Mouse (Mus musculus): Measurements from ENCODE around the gene Gm11034. TPM values are rescaled to one million over a fixed set of nuclear protein-coding genes. Genes with fewer than 3 reads are reported as not detected.

The Gm11034 gene
- total and polyA plus RNA-seq, 2 experiments from 2014 or later, result not detected

DNA sequence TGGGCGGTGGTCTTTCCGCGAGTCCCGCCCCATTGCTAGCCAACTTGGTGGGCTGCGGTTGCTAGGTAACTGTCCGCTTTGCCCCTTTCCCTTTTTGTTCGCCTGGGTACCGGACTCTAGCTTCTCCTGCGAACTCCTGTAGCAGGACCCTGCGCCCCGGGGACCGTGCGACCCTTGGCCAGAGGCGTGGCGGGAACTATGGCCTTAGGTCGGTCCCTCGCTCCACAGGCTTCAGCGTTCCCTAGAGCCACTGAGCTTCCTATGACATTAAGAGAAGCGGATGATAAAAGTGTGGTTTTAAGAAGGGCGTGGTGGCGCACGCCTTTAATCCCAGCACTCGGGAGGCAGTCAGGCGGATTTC lies 26.9 kb upstream of the Gm11034 start:
- TF ChIP-seq CTCF (IDR thresholded peaks at IDR 0.05), result no peak
- H3K27ac ChIP-seq (ENCODE audit: low read depth, low read length), result peak overlapping the region; percentile 93
- H3K9me3 ChIP-seq (ENCODE audit: low read length), result no peaks in the 10 kb centered on the region
- H3K9ac ChIP-seq (replicated peaks; ENCODE audit: low read length, poor library complexity, severe bottlenecking), result peak overlapping the region; percentile 85
- ATAC-seq (ENCODE audit: low FRiP score) (no peak), DNase-seq (ENCODE audit: low spot score) (no peak)
- H3K4me2 ChIP-seq (ENCODE audit: low read depth, low read length, poor library complexity, severe bottlenecking), result peak overlapping the region; percentile 92
- WGBS, result under 1% methylated on average over 24 of the region's 24 CpGs
- 0 out of 2 replicates have a peak, but pooled peaks cover 3% of the 10 kb centered on the region for H3K36me3 ChIP-seq (ENCODE audit: insufficient read depth, low read length)
- H3K27me3 ChIP-seq (ENCODE audit: insufficient read depth, low read length), result no peaks in the 10 kb centered on the region
- H3K4me3 ChIP-seq (ENCODE audit: low read depth, low read length), result peak overlapping the region; percentile 75
- peaks cover 13% of the 10 kb centered on the region; the same call in 1 of the 2 replicates for H3K4me1 ChIP-seq (ENCODE audit: insufficient read depth, low read length)

DNA sequence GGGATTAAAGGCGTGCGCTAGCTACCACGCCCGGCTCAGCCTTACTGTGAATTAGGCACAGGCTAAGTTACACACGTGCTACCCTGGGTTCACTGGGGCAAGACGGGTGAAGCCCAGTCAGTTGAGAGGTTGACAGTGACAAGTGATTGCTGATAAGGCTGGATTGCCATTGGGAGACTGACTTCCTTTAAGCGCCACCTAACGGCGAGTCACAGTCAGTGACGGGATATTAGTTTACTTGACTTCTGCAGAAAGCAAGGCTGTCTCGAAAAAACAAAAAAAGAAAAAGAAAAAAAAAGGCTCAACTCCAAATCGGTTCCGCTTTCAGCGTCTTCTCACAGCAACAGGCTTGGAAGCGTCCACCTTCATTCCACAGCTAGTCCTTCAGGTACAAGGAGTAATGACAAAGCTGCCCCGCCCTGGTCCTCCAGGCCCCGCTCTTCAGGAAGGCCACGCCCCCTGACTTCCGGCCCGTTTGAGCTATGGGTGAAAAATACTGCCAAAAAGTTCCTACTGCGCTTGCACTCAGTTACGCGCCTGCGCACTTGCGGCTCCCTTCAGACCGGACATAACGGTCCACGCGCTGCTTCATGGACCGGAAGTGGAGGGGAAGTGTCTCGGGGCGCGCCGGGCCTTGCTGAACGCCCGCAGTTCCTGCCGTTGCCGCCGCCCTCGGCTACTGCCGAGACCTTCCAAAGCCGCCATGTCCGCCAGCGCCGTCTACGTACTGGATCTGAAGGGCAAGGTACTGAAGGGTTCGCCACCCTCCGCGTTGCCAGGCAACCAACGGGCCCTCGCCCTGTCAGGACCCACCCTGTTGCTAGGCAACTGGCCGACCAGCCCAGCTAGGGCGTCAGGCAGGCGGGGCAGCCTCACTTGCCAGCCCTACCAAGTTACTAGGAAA lies 26.3 kb upstream of the Gm11034 start, which contains the start of gene Ap1m1:
Gene Ap1m1, plus strand, starts transcription at position 520 of the 904 bp plus-strand sequence.
- ATAC-seq (ENCODE audit: low FRiP score), result peak; percentile 96
- H3K36me3 ChIP-seq (ENCODE audit: insufficient read depth, low read length), result 0 out of 2 replicates have a peak, but pooled peaks cover 3% of the 10 kb centered on the region
- TF ChIP-seq CTCF (IDR thresholded peaks at IDR 0.05), result peak; percentile 87
- peak within 1 kb of the TSS; percentile 93 for H3K27ac ChIP-seq (ENCODE audit: low read depth, low read length)
- H3K4me2 ChIP-seq (ENCODE audit: low read depth, low read length, poor library complexity, severe bottlenecking), result peak within 1 kb of the TSS; percentile 92
- no peaks in the 10 kb centered on the region for H3K9me3 ChIP-seq (ENCODE audit: low read length)
- WGBS, result under 1% methylated on average over 54 of the region's 54 CpGs
- DNase-seq (ENCODE audit: low spot score), result peak; percentile 100
- H3K4me3 ChIP-seq (ENCODE audit: low read depth, low read length), result peak within 1 kb of the TSS; percentile 75
- peaks cover 13% of the 10 kb centered on the region; the same call in 1 of the 2 replicates for H3K4me1 ChIP-seq (ENCODE audit: insufficient read depth, low read length)
- H3K9ac ChIP-seq (replicated peaks; ENCODE audit: low read length, poor library complexity, severe bottlenecking), result peak within 1 kb of the TSS; percentile 85
- no peaks in the 10 kb centered on the region for H3K27me3 ChIP-seq (ENCODE audit: insufficient read depth, low read length)

DNA sequence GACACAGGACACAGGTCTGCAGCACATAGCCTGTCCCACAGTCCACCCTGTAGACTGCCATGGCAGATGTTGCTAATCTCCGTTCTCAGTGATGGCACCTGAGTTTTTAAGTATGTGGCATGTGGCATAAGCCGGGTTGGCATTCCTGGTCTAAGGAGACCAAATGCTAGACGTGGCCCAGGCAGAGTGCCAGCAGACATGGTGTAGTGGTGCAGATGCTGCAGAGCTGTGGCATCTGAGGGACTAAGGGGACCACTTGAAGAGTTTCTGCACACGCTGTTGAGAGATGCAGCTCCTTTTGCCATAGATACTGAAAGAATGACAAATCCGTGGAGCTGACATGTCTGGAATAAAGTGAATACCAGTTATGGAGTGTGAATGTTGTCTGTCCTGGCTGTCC lies 9.2 kb upstream of the Gm11034 start:
- ATAC-seq (ENCODE audit: low FRiP score), result no peak
- H3K9me3 ChIP-seq (ENCODE audit: low read length), result no peaks in the 10 kb centered on the region
- H3K27ac ChIP-seq (ENCODE audit: low read depth, low read length), result no peak overlapping the region
- peaks cover 8% of the 10 kb centered on the region for H3K4me1 ChIP-seq (ENCODE audit: insufficient read depth, low read length)
- no peak overlapping the region for H3K4me3 ChIP-seq (ENCODE audit: low read depth, low read length)
- no peak for TF ChIP-seq CTCF (IDR thresholded peaks at IDR 0.05)
- H3K9ac ChIP-seq (replicated peaks; ENCODE audit: low read length, poor library complexity, severe bottlenecking), result no peak overlapping the region
- 93% methylated on average over 5 of the region's 5 CpGs for whole genome bisulfite sequencing
- no peak overlapping the region for H3K4me2 ChIP-seq (ENCODE audit: low read depth, low read length, poor library complexity, severe bottlenecking)
- no peaks in the 10 kb centered on the region for H3K27me3 ChIP-seq (ENCODE audit: insufficient read depth, low read length)
- no peak for DNase-seq (ENCODE audit: low spot score)
- peaks cover 10% of the 10 kb centered on the region; the same call in 1 of the 2 replicates for H3K36me3 ChIP-seq (ENCODE audit: insufficient read depth, low read length)

DNA sequence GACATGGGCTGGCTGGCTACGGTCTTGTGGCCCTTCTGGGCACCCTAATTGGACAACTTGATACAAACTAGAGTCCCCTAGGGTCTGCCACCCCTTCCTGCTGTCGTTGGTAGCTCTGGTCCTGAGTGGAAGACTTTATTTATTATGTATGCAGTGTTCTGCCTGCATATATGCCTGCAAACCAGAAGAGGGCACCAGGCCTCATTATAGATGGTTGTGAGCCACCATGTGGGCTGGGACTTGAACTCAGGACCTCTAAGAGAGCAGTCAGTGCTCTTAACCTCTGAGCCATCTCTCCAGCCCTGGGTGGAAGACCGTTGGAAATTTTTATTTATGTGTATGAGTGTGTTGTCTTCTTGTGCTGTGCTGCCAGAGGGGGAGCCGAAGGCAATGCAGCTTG lies 7.3 kb upstream of the Gm11034 start:
- 91% methylated on average over 4 of the region's 4 CpGs for WGBS
- TF ChIP-seq CTCF (IDR thresholded peaks at IDR 0.05), result peak; percentile 31
- Histone ChIP-seq H3K27ac (ENCODE audit: low read depth, low read length) (no peak overlapping the region), H3K27me3 (ENCODE audit: insufficient read depth, low read length) (no peaks in the 10 kb centered on the region), H3K4me2 (ENCODE audit: low read depth, low read length, poor library complexity, severe bottlenecking) (peak overlapping the region; percentile 58), H3K36me3 (ENCODE audit: insufficient read depth, low read length) (peaks cover 10% of the 10 kb centered on the region; the same call in 1 of the 2 replicates), H3K4me1 (ENCODE audit: insufficient read depth, low read length) (peaks cover 8% of the 10 kb centered on the region), H3K9ac (replicated peaks; ENCODE audit: low read length, poor library complexity, severe bottlenecking) (no peak overlapping the region), H3K9me3 (ENCODE audit: low read length) (no peaks in the 10 kb centered on the region), H3K4me3 (ENCODE audit: low read depth, low read length) (peak overlapping the region; percentile 72; the same call in 1 of the 2 replicates)
- DNase-seq (ENCODE audit: low spot score), result no peak
- no peak for ATAC-seq (ENCODE audit: low FRiP score)

DNA sequence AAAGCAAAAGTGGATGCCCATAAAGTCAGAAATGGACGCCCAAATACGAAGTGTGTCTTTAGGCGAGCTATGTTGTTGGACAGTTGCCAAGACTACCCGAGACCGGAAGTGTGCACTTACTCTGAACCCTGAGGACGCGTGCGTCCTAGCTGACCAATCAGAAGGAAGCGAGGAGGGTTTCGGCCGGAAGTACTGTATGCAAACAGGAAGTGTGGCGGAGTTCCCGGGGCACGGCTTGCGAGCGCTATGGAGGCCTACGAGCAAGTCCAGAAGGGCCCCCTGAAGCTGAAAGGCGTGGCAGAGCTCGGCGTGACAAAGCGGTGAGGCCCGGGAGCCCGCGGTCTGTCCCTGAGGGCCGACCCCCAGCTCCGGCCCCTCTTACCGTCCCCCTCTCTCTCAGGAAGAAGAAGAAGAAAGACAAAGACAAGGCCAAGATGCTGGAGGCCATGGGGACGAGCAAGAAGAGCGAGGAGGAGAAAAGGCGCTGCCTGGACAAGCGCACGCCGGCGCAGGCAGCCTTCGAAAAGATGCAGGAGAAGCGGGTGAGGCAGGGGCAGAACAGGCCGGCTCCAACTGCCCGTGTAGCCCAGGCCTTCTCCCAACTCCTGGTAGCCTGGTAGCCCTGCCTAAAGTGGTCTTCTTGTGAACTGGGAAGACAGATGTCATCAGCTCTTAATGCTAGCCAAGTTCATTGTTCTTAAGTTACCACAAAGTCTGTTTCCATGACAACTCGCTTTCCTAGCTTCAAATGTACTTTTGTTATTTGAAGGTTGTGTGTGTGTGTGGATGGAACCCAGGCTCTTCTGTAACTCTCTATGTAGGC lies 6.3 kb upstream of the Gm11034 start, which contains the start of gene Fam32a:
Gene Fam32a, plus strand, starts transcription at position 190 of the 823 bp plus-strand sequence.
- Histone ChIP-seq H3K4me3 (ENCODE audit: low read depth, low read length) (peak within 1 kb of the TSS; percentile 72), H3K27ac (ENCODE audit: low read depth, low read length) (peak within 1 kb of the TSS; percentile 55), H3K9ac (replicated peaks; ENCODE audit: low read length, poor library complexity, severe bottlenecking) (peak within 1 kb of the TSS; percentile 68), H3K4me2 (ENCODE audit: low read depth, low read length, poor library complexity, severe bottlenecking) (peak within 1 kb of the TSS; percentile 58), H3K9me3 (ENCODE audit: low read length) (no peaks in the 10 kb centered on the region), H3K36me3 (ENCODE audit: insufficient read depth, low read length) (peaks cover 10% of the 10 kb centered on the region; the same call in 1 of the 2 replicates), H3K4me1 (ENCODE audit: insufficient read depth, low read length) (peaks cover 8% of the 10 kb centered on the region), H3K27me3 (ENCODE audit: insufficient read depth, low read length) (no peaks in the 10 kb centered on the region; the same call in 1 of the 2 replicates)
- ATAC-seq (ENCODE audit: low FRiP score) (peak; percentile 98), DNase-seq (ENCODE audit: low spot score) (peak; percentile 98)
- no peak for TF ChIP-seq CTCF (IDR thresholded peaks at IDR 0.05)
- WGBS, result 12% methylated on average over 39 of the region's 39 CpGs

Data from midbrain, postnatal 0 days (tissue).